Mouse (Mus musculus) kidney, postnatal 25 days (tissue): ENCODE results near the gene Man1a.

Experiments used
- DNase-seq, 2 experiments: peaks; one replicate each; pipeline ENCODE4 v3.0.0; 2021; ENCODE audit warnings: mixed read lengths in 2 of 2

Man1a gene

DNA sequence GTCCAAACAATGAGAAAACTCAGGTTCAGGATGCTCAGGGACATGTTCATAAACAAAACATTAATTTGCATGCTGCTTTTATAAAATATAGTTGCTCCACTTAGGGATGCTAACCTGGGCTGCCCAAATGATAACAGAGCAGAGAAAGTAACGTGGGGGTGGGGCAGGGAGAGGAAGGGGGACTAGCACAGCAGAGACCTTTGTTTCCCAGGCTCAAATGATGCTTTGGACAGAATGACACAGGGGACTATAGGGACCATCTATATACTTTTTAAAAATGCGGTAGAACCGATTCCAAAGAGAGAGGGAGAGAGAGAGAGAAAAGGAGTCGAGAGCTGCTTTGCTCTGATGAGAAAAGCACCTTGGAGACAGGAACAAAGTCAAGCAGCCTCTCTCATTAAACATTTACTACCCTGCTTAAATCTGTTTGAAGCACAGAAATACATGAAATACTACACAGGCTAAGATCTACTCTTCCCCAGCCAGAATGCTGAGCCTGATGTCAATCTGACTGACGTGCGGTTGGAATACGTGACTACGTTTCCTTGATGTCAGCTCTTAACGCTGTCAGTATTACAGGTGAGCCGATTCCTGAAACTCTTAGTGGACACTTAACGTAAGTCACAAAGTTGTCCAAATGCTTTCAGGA lies 63.1 kb downstream of the Man1a start:
- DNase-seq = no peak

DNA sequence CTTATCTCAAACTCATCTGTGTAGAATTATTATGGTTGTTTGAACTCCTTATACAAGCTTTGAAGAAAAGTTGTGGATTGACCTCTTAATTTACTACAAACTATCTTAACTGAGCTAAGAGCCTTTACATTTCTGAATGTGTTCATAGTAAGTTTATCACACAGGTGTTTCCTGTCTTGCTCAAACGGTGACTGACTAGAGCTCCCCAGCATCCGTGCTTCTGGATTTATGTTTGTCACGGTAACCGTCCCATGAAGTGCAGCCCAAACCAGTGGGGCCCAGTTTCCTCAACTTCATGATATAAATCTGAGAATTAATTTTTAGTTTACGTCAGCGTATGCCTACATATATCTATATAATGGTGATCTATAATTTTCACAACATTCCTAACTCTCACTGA lies 67.3 kb downstream of the Man1a start:
- no peak for DNase-seq

DNA sequence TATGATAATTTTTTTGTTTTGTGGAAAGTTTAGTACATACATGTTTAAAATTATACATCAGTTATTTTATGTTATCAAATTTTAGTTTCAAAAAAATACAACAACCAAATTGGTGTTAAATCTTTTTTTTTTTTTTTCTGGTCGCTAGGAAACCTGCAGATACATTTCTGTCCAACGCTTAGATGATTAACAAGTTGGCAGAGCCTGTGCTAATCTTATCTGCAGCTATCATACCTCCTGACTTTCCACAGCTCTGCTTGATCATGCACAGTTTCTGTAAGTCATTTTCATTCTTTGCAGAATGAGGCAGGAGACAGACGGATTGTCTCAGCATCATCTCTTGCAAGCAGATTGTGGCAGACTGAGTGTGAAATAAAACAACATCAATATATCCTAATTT lies 69.5 kb downstream of the Man1a start:
- DNase-seq = no peak

DNA sequence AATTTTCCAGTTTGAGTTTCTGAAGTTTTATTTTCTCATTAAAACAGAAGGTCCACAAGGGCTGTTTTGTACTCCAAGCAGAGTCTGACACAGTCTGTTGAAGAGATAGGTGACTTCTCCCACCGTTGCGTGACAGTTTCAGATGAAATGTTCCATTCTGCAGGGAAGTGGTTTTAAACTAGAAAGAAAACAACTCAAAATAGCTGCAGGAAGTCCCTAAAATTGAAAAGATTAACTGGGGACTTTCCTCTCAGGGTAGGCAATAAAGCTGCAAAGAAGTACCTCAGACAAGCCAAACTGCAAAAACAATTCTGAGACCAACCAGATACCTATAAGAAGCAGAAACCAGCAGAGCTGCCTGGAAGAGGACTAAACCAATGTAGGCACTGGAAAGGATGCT lies 70.6 kb downstream of the Man1a start:
- no peak for DNase-seq

DNA sequence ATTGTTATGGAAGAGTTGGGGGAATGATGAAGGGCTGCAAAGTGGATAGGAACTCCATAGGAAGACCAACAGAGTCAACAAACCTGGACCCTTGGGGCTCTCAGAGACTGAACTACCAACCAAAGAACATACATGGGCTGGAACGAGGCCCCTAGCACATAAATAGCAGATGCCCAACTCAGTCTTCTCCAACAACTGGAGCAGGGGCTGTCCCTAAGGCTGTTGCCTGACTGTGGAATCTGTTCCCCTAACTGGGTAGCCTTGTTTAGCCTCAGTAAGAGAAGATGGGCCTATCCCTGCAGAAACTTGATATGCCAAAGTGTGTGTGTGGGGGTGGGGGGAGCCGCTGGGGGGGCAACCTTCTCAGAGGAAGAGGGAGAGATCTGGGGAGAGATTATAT lies 73.5 kb downstream of the Man1a start:
- no peak for DNase-seq

DNA sequence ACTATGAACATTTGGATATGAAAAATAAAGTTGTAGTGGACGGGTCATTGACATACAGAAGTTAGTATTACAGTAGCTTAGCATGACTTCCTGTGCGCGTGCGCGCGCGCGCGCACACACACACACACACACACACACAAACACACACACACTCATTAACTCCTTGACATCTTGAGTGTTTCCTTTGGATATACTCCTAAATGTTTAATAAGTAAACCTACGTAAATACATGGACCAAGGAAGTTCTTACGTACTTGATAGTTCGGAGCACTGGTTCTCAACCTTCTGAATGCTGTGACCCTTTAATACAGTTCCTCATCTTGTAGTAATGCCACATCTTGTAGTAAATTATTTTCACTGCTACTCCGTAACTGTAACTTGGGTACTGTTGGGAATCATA lies 79.1 kb downstream of the Man1a start:
- DNase-seq = no peak

DNA sequence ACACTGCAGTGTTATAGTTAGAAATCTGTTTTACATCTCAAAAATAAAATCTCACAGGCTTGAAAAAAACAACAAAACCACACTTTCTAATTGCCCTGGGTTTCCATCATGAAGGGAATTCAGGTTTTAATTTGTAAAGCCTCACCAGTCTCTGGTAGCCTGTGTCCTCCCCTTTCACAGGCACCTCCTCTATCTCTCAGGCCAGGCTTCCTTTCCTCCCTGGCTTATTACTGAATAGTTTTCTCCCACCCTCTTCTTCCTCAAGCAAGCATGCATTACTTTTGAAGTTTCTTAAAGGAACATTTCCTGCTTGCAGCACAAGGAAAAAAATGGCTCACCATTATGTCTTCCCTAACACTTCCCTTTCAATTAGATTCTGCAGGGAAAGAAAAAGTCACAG lies 80.2 kb downstream of the Man1a start:
- DNase-seq = no peak

DNA sequence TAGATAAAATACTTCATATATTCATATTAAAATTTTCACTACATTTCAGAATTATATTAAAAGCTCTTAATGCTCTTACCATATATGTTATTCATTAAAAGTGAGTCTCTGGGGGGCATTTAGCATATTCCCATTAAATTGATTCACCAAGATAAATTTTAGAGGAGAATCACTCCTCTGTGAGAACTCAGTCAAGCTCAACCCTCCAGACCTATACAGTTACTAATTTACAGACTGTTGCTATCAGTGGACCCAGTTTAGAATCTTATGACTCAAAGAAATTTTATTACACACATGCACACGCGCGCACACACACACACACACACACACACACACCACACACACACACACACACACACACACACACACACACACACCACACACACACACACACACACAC lies 81.8 kb downstream of the Man1a start:
- no peak for DNase-seq

DNA sequence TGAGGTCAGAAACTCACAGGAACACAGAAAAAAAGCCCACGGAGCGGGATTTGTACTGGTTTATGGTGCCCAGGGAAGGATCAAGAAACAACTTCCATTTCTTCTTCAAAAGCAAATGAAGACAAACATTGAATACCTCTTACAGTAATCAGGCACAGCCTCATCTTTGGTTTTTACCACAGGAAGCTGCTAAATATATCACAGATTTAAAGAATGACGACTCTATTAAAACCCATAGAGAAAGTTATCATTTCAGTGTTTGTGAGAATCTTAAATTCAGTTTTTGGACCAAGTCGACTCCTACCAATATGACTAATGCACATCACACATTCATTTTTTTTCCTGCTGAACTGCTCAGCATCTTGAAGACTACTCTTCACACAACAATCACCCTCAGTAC lies 86.0 kb downstream of the Man1a start:
- DNase-seq = no peak

DNA sequence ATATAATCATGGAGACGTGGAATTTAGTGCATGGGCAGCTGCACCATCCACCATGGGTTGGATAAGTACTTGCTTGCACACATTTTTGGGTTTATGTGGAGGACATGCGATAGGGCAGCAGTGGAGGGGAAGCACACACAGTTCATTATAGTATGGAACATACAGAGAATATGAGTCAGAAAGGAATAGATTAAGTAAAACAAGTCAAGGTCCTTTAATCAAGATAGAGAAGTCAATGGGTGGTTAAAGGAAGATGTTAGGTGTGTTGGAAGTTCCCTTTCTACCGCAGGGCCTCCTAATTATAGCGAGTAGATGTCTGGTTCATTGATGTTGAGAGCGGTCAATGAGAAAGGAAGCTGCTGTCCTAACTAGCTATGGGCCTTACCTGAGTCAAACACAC lies 91.5 kb downstream of the Man1a start:
- DNase-seq = no peak

DNA sequence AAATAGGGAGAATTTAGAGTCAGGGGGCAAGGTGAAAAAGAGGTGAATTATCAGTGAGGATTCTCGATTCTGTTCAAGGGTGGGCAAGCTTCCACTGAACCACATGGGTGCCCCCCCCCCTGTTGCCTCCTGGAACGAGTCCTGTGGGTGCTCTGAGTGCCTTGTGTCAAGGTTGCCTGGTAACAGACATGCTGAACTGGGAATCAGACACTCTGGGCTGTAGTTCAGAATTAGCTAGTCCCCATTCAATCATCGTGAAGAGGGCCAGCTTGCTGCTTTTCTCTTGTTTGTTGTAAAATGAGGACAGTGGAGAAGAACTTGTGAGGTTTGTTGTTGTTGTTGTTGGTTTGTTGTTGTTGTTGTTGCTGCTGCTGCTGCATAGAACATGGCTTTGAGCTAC lies 92.3 kb downstream of the Man1a start:
- no peak for DNase-seq

DNA sequence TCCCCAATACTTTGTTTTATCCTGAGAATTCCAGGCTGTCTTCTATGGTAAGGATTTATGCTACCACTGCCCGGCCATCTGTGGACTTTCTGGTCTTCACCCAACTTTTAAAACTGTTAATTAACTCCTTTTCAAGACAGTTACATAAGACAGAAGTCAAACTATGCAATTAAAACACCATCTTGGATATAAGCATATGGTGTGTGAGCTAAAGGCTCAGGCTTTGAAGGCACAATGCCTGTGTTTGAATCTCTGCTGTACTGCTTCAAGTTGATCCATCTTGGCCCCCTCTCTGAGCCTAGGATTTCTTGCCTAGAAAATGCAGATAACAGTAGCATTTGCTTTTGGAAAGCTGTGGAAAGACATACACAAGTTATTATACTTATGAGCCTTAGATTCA lies 97.8 kb downstream of the Man1a start:
- no peak for DNase-seq

DNA sequence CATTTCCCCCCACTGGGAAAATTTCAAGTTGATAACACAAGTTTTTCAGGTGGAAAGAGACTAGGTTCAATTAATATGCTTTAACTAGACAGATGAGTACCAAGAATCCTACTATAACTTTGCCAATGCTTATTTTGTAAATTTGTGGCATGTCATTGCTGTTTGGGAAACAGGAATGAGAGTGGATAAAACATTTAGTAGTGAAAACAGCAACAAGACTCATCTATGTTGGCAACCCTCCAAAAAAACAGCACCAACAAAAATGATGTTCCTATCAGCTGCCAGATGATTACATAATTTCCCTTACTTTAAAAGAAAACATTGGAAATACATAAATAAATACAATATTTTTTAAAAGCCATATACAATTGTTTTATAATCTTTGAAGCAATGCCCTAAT lies 102.2 kb downstream of the Man1a start:
- no peak for DNase-seq

DNA sequence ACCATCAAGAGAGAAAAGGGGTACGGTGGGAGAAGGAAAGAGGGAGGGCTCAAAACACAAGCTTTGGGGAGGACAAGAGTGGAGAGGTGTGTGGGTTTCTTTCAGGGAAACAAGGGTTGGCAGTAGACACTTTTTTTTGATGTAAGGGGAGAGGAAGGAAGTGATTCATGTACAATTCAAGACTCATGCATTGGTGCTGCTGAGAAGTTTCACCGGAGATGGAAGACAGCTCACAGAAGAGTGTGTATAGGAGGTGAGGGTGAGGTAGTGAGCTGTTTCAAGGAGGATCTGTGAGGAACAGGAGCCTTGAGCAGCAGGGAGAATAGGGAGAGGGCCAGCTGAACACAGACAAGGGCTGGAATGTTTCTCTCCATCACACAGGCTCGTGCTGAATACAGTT lies 116.7 kb downstream of the Man1a start:
- no peak for DNase-seq

DNA sequence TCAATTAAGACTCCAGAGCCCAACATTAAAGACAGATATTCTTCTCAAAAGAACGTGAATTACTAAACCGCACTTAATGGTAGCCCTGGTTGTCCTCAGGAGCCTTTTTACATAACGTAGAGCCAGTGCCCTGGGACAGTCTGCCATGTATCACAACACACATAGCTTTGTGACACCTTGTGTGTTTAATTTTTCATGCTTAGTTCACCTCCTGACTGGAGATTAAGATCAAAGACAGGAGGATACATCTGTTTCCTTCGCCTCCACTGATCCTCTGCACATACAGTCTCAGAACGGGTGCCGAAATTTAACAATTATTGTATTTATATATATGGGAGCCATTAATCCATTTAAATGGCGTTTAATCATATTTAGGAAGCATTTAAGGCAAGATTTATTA lies 134.8 kb downstream of the Man1a start:
- no peak for DNase-seq

DNA sequence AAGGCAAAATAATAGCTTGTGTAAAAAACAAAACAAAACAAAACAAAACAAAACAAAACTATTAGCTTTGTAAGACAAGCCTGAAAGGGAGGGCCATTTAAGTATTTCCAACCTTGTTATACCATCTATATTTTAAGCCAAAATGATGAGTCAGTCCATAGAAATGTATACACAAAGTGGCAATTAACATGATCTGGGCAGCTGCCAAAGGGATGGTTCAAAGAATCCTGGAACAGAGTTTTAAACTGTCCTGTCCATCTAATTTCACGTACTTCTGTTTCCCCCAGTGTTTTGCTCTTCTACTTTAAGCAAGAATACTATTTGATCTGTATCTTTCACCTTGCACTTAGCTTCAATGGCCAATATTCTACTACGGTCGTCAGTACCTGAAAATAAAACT lies 138.2 kb downstream of the Man1a start:
- no peak for DNase-seq

DNA sequence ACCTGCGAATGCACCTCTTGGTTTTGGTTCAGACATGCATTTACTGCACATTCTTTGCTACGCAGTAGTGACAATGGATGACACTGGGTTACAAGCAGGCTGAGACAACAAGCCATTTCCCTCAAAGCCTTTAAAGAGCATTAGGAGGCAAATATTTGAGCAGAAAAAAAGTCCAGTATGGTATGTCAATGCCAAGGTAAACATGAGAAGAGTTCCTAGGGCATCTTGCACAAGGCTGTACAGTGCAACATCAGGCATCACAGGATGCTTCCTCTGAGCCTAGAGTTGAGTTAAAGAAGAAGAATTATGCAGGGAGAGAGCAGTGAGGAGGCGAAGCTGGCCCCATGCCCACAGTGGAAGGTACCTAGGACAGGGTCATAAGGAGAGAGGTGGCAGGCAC lies 140.3 kb downstream of the Man1a start:
- DNase-seq = no peak

DNA sequence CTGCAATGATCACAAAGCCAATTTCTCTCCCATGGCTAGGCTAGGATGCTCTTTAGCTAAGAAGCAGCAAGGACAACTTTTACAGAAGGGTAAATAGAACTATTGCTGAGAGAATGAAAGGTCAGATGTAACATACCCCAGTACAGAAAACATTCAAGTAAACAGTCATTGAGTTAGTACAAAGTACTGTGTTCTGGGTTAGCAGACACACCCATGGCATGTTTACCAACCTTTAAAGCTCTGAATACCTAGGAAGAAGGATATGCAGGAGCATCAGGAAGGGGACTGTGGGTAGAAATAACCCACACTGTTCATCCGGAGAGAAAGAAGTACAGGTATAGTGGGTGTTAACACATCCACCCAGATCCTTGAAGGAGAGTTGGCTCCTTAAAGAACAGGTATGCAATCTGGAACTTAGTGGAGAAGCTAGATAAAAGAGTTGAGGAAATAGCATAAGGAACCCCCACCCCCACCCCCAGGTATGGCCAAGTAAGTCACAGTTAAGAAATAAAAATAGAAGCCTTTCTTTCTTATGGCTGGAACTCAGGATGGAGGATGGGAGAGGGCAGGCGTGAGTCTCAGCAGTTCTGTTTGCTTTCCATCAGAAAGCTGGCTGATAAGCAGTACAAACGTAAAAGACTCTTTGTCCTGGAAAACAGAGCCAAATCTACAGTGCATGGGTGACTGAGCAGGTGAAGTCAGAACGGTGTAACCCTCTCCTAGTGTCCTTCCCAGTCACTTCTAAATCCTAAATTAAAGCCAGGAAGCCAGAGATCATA lies 146.5 kb downstream of the Man1a start:
- DNase-seq = no peak

DNA sequence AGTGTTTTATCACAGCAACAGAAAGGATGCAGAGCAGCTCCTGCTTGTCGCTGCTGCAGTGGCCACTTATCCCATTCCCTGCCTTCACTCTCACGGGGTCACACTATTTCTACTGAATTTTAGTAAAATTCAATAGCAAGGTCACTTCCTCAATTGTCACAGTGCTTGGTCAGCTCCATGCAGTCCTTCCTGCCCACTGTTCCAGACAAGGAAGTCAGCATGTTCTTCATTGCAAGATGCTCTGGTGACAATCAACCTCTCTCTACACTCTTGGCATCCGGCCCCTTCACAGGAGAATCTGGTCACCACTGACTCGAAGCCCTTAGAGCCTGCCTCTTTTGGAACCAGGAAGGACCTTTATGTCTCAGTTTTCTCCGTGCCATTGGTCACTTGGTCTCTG lies 148.5 kb downstream of the Man1a start:
- DNase-seq = no peak

DNA sequence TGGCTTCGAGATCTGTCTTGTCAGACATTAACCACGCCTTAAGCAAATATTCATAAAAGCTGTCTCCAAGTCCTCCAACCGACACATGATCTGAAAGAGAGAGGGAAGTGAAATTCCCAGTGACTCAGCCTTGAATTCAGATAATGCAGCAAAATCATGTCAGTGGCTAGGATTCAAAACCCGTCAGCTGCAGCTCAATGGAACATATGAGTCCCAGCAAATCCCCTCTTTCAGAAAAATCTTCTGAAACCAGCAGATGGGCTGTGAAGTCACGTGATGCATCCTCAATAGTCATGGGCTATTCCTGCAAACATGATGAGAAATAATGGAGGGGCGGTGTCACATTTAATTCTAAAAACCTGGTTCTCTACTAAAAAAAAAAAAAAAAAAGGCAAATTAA lies 151.0 kb downstream of the Man1a start:
- DNase-seq = no peak

DNA sequence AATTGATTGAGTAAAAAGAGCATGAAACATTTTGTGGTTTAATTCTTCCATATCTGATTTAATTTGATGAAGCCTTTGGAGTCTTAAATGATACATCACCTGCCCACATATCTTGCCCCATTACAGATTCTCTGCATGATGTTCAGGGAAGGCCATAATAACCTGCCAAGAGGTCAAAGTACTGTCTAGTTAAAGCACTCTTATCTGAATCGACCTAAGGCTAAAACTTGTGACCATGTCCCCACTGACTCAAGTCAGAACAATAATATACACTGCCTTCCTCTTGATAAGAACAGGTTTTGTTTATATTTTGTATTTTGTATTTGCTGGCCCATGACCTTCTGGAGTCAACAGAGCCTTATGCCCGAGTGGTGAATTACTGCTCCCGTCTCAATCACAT lies 154.2 kb downstream of the Man1a start:
- DNase-seq = no peak

DNA sequence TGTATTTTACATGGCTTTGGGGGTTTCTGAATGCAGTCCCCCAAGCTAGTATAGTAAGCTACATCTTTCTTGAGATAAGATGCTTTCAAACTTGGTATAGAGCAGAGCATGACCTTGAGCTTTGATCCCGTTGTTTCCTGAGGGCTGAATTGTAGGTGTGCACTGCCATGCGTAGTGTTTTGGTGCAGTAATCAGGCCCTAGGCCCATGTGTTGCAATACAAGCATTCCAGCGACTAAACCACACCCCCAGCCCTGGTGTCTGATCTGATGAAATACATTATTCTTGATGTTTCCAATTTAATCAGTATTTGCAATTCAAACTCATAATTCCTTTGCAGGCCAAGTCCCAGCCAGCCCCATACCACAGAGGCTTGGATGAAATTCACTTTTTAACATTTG lies 158.9 kb downstream of the Man1a start:
- DNase-seq = no peak

DNA sequence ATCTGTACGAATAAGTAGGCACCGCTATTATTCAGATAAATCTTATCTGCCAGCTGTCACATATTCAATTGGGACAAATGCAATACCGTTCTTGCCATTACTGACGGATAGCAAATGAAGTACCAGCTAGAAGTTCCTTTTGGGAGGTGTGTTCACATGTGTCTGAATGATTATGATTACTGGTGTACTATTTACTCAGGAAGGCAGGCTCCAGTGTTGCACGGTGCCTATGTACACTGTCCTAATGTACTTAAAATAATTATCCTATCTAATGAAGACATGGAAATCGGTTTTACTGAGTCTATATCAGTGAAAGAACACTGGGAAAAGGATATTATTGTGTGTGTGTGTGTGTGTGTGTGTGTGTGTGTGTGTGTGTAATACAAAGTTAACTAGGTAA lies 160.7 kb downstream of the Man1a start:
- no peak for DNase-seq

DNA sequence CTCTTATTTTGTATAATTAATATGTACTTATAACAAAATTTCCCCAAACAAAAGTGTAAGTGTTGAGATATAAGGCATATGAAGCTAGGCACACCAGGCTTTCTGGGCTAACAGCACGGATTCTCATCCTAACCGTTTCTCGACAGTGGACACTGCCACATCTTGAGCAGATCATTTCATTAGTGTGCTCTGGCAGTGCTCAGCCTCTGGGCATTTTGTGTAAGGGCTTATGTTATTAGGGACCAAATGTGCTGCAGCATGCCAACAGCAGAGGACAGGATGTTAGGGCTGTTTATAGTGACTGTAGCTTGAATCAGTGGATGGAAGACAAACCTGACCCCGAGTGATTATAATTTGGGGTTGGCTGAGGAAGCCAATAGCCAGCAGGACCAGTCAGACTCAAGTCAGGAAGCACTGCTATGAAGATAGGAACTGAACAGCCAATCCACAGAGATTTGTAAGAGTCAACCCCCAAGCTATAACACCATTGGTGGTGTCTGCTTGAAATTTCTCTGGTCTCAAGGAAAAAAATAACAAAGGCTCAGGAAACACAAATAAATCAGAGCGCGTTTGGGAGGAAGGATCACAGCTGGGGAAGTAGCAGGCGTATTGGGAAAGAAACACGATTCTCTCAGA lies 161.3 kb downstream of the Man1a start:
- no peak for DNase-seq
